Mouse (Mus musculus) heart, postnatal 0 days (tissue): Measurements from ENCODE around the gene Vcan.

Source experiments
- CTCF ChIP-seq: IDR thresholded peaks from 2 replicates; pipeline ENCODE4 v1.5.1; 2016; ENCODE audit warnings: antibody characterized with exemption, control low read depth, low read depth
- EP300 ChIP-seq: IDR thresholded peaks from 2 replicates; pipeline ENCODE4 v1.6.1; 2016; ENCODE audit warnings: antibody characterized with exemption, low read depth

DNA sequence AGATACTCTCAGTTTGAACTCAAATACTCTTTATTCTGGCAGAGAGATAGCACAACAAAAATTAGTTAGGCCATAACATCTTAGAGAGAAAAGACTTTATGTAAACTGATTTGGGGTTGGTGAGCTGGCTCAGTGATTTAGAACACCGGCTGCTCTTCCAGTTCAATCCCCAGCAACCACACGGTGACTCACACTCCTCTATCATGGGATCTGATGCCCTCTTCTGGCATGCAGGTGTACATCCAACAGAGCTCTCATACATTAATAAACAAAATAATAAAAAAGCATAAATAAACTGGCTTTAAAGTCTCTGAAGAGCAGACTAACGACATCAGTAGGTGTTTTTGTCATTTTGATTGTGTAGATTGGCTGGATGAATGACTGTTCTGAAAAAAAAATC lies 21.8 kb downstream of the Vcan start:
- no peak for TF ChIP-seq CTCF
- no peak for TF ChIP-seq EP300
